Mouse (Mus musculus): Measurements from ENCODE around the gene Rhoq. TPM values are rescaled to one million over a fixed set of nuclear protein-coding genes. Genes with fewer than 3 reads are reported as not detected.

Rhoq gene
- polyA plus RNA-seq, 1 experiment, result 47.1 TPM

GRCm38 (mm10) chr17:87041739-87042138 lies 78.9 kb downstream of the Rhoq start:
- no peaks in the 10 kb centered on the region for H3K4me1 ChIP-seq (ENCODE audit: control insufficient read depth, insufficient read depth, low read length)
- H3K27ac ChIP-seq (ENCODE audit: insufficient read depth, low read length), result no peak overlapping the region
- whole genome bisulfite sequencing, result 59% methylated on average over 19 of the region's 19 CpGs
- TF ChIP-seq CTCF (IDR thresholded peaks at IDR 0.05; ENCODE audit: borderline replicate concordance, insufficient read depth, low read depth, low read length) (no peak), POLR2A (IDR thresholded peaks at IDR 0.05; ENCODE audit: borderline replicate concordance, insufficient read depth, low read length) (no peak)
- peak in 1 of 2 experiments; percentile 12 for DNase-seq
- H3K4me3 ChIP-seq (replicated peaks; ENCODE audit: insufficient read depth, low read depth, low read length), result no peak overlapping the region
- H3K27me3 ChIP-seq (ENCODE audit: control insufficient read depth, insufficient read depth, low read length), result no peaks in the 10 kb centered on the region

DNA sequence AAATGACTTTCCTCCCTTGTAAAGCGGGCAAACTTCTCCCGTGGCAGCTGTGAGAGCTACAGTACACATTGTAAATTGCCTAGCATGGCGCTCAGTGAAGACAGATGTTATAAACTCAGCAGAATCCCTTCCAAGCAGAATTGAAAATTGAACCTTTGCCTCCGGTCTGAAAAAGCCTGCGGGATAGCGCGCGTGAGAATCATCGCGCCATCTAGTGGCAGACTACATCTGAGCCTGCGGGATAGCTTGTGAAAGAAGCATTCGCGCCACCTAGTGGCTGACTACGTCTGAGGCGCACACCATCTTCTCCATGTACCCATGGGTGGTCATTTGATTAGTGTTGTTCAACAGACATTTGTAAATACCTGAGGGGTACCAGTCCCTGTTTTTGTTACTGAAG lies 81.5 kb downstream of the Rhoq start:
- 1% methylated on average over 15 of the region's 15 CpGs for WGBS
- TF ChIP-seq POLR2A (IDR thresholded peaks at IDR 0.05; ENCODE audit: borderline replicate concordance, insufficient read depth, low read length), result no peak
- peak; percentile 100 for TF ChIP-seq CTCF (IDR thresholded peaks at IDR 0.05; ENCODE audit: borderline replicate concordance, insufficient read depth, low read depth, low read length)
- H3K4me3 ChIP-seq (replicated peaks; ENCODE audit: insufficient read depth, low read depth, low read length), result no peak overlapping the region
- DNase-seq, result peak; percentile 80 to 88
- no peaks in the 10 kb centered on the region for H3K27me3 ChIP-seq (ENCODE audit: control insufficient read depth, insufficient read depth, low read length)
- H3K27ac ChIP-seq (ENCODE audit: insufficient read depth, low read length), result no peak overlapping the region
- H3K4me1 ChIP-seq (ENCODE audit: control insufficient read depth, insufficient read depth, low read length), result no peaks in the 10 kb centered on the region

GRCm38 (mm10) chr17:87044796-87045195 lies 81.9 kb downstream of the Rhoq start:
- WGBS, result 81% methylated on average over 8 of the region's 8 CpGs
- H3K4me3 ChIP-seq (replicated peaks; ENCODE audit: insufficient read depth, low read depth, low read length), result no peak overlapping the region
- TF ChIP-seq CTCF (IDR thresholded peaks at IDR 0.05; ENCODE audit: borderline replicate concordance, insufficient read depth, low read depth, low read length), result no peak
- no peak for TF ChIP-seq POLR2A (IDR thresholded peaks at IDR 0.05; ENCODE audit: borderline replicate concordance, insufficient read depth, low read length)
- H3K27ac ChIP-seq (ENCODE audit: insufficient read depth, low read length), result no peak overlapping the region
- H3K27me3 ChIP-seq (ENCODE audit: control insufficient read depth, insufficient read depth, low read length), result no peaks in the 10 kb centered on the region
- DNase-seq, result no peak
- H3K4me1 ChIP-seq (ENCODE audit: control insufficient read depth, insufficient read depth, low read length), result no peaks in the 10 kb centered on the region

Other genes with a start within 250 kb of the Rhoq start
- gene Epas1, start 209.4 kb upstream of the Rhoq start, polyA plus RNA-seq (2012; rRNA removed), result 63.0 and 71.1 TPM in 2 replicates
- gene Tmem247, start 45.7 kb upstream of the Rhoq start, polyA plus RNA-seq (2012; rRNA removed), result not detected in 2 replicates
- gene Atp6v1e2, start 15.2 kb upstream of the Rhoq start, polyA plus RNA-seq (2012; rRNA removed), result 0.22 TPM in 1 of 2 replicates, not detected in the other
- 18.2 and 19.6 TPM in 2 replicates for gene Pigf, start 62.3 kb downstream of the Rhoq start, polyA plus RNA-seq (2012; rRNA removed)
- 77.0 and 86.6 TPM in 2 replicates for gene Cript, start 62.5 kb downstream of the Rhoq start, polyA plus RNA-seq (2012; rRNA removed)
- gene Socs5, start 144.6 kb downstream of the Rhoq start, polyA plus RNA-seq (2012; rRNA removed), result 55.8 and 57.6 TPM in 2 replicates

Measured in cerebellum, adult 2 months (tissue).